ENCODE assay signal across 18 mouse cellular contexts in the genomic region with DNA sequence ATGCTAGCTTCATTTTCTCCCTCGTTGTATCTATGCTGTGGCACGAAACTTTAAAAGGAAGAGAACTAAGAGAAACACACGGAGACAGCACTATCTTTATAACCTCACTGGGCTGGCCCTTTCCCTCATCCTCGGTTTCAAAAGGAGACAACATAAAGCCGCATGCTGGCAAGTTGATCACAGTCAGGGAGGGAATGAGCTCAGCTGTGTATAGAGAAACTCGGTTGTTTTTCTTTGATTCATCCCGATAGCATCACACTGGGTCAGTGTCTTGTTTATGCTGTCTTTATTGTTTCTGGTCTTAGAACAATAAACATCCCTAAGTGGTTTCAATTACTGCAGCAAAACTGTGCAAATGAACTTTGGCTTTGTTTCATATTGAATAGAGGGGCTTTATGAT.
DNase-seq lines count a peak whose midpoint lies in the region; ATAC-seq and TF ChIP-seq lines count a peak whose summit lies in the region.
"Had no signal": no experiment of that assay in that cellular context is flagged by ENCODE, and none has a peak within 500 bp of the region (broad histone marks: within the 10 kb centered on the region; RNA-seq: fewer than 3 reads in every experiment).

No protein-coding gene starts in this region.

- ATAC-seq in frontal cortex, adult (ENCODE audit: low TSS enrichment): peak; percentile 62
- no peak for ATAC-seq in lung, embryonic 16.5 days (ENCODE audit: low read depth)
- ATAC-seq: intestine, embryonic 16.5 days; liver, postnatal 0 days had no signal

- 0 out of 2 replicates have a peak overlapping the region, but pooled peaks have one; percentile 1 for H3K4me2 ChIP-seq in lung, embryonic 16.5 days (ENCODE audit: low read depth, low read length)
- H3K4me2 ChIP-seq: hindbrain, embryonic 12.5 days; limb, embryonic 15.5 days; neural tube, embryonic 12.5 days had no signal

- H3K4me1 ChIP-seq in lung, embryonic 16.5 days (replicated peaks; ENCODE audit: control insufficient read depth, insufficient read depth, low read length): 0 out of 2 replicates have a peak, but pooled peaks cover 4% of the 10 kb centered on the region
- H3K4me1 ChIP-seq in lung, adult 2 months (ENCODE audit: control insufficient read depth, insufficient read depth, low read length): no peaks in the 10 kb centered on the region; the same call in 1 of the 2 replicates
- H3K4me1 ChIP-seq: hindbrain, embryonic 12.5 days; limb, embryonic 15.5 days; neural tube, embryonic 12.5 days had no signal

- TF ChIP-seq CTCF in lung, adult 2 months (IDR thresholded peaks at IDR 0.05; ENCODE audit: insufficient read depth, low read length): no peak

- TF ChIP-seq POLR2A in lung, adult 2 months (IDR thresholded peaks at IDR 0.05; ENCODE audit: borderline replicate concordance, extremely low read depth, low read depth, low read length): no peak

- no peaks in the 10 kb centered on the region for H3K36me3 ChIP-seq in lung, embryonic 16.5 days (ENCODE audit: control insufficient read depth, insufficient read depth, low read length)
- H3K36me3 ChIP-seq: hindbrain, embryonic 12.5 days; limb, embryonic 15.5 days; neural tube, embryonic 12.5 days had no signal

- no peak for DNase-seq in frontal cortex, postnatal 25 days (ENCODE audit: low spot score in 2 of 2)
- DNase-seq in lung, adult 2 months: no peak
- peak; percentile 31 for DNase-seq in Muller cell, postnatal 12 days (ENCODE audit: inconsistent ontology term)
- DNase-seq in lung, postnatal 14 days: peak; percentile 3
- no peak for DNase-seq in adrenal gland, postnatal 4 days (ENCODE audit: low spot score in 2 of 2)
- DNase-seq: adrenal gland, adult 2 months; cerebellum, adult 2 months; gastrocnemius, postnatal 25 days; kidney, postnatal 25 days; liver, postnatal 0 days; thymus, adult 2 months had no signal

- no peak overlapping the region for H3K27ac ChIP-seq in lung, embryonic 16.5 days (ENCODE audit: low read length)
- H3K27ac ChIP-seq: hindbrain, embryonic 12.5 days; limb, embryonic 15.5 days; neural tube, embryonic 12.5 days had no signal

- H3K9ac ChIP-seq in lung, embryonic 16.5 days (ENCODE audit: low read length): no peak overlapping the region
- H3K9ac ChIP-seq: hindbrain, embryonic 12.5 days; limb, embryonic 15.5 days; liver, postnatal 0 days; neural tube, embryonic 12.5 days had no signal

- no peaks in the 10 kb centered on the region for H3K9me3 ChIP-seq in lung, embryonic 16.5 days (ENCODE audit: control insufficient read depth, low read length)
- H3K9me3 ChIP-seq: hindbrain, embryonic 12.5 days; limb, embryonic 15.5 days; neural tube, embryonic 12.5 days had no signal

- WGBS in lung, embryonic 16.5 days: 27% methylated on average over 7 of the region's 7 CpGs
- 31% methylated on average over 7 of the region's 7 CpGs for WGBS in lung, adult 2 months

- H3K27me3 ChIP-seq in lung, embryonic 16.5 days (ENCODE audit: control insufficient read depth, insufficient read depth, low read depth, low read length): no peaks in the 10 kb centered on the region
- H3K27me3 ChIP-seq: CH12.LX; hindbrain, embryonic 12.5 days; limb, embryonic 15.5 days; neural tube, embryonic 12.5 days had no signal

- H3K4me3 ChIP-seq in lung, embryonic 16.5 days (ENCODE audit: low read length): no peak overlapping the region
- H3K4me3 ChIP-seq in lung, adult 2 months (replicated peaks; ENCODE audit: extremely low read depth, low read depth, low read length): no peak overlapping the region
- H3K4me3 ChIP-seq: hindbrain, embryonic 12.5 days; limb, embryonic 15.5 days; neural tube, embryonic 12.5 days had no signal

Comparison
In these comparisons a context has a peak if more than half of its experiments do, and no peak if none do; other contexts are left out.
1. DNase-seq: peak in Muller cell, postnatal 12 days (single experiment) and lung, postnatal 14 days (single experiment); none in frontal cortex, postnatal 25 days (0 of 2), lung, adult 2 months (single experiment) and adrenal gland, postnatal 4 days (0 of 2).